Mouse (Mus musculus) limb, embryonic 15.5 days (tissue): ENCODE measurements around the gene 0610040J01Rik. TPM values are rescaled to one million over a fixed set of nuclear protein-coding genes. Genes with fewer than 3 reads are reported as not detected.
A peak's percentile ranks its signal among the peaks of the same experiment; 100 is the strongest.

Source experiments
- ATAC-seq: fragments of 200-750 bp; cut with Nextera tagmentation; 2 replicates; pipeline ENCODE4 v1.8.0; 2017; ENCODE audit warnings: low read depth, moderate TSS enrichment; ENCODE audit not compliant: insufficient number of reproducible peaks, low FRiP score, low TSS enrichment
- H3K27ac ChIP-seq: fragments of 300-500 bp; sonication (generic); 2 replicates; pipeline ENCODE4 v1.5.1; 2015; ENCODE audit warnings: moderate library complexity, mild to moderate bottlenecking, inconsistent platforms
- H3K27me3 ChIP-seq: fragments of 300-500 bp; sonication (generic); 2 replicates; pipeline ENCODE4 v1.6.1; 2015; ENCODE audit warnings: inconsistent platforms
- H3K36me3 ChIP-seq: fragments of 300-500 bp; sonication (generic); 2 replicates; pipeline ENCODE4 v1.6.1; 2015; ENCODE audit warnings: inconsistent platforms
- H3K4me1 ChIP-seq: fragments of 300-500 bp; sonication (generic); 2 replicates; pipeline ENCODE4 v1.6.1; 2015; ENCODE audit warnings: inconsistent platforms
- H3K4me2 ChIP-seq: fragments of 300-500 bp; sonication (generic); 2 replicates; pipeline ENCODE4 v1.6.1; 2015; ENCODE audit warnings: mild to moderate bottlenecking, inconsistent platforms
- H3K4me3 ChIP-seq: fragments of 300-500 bp; sonication (generic); 2 replicates; pipeline ENCODE4 v1.5.1; 2015; ENCODE audit warnings: mild to moderate bottlenecking, inconsistent platforms
- H3K9ac ChIP-seq: fragments of 300-500 bp; sonication (generic); 2 replicates; pipeline ENCODE4 v1.6.1; 2015; ENCODE audit warnings: inconsistent platforms
- H3K9me3 ChIP-seq: fragments of 300-500 bp; sonication (generic); 2 replicates; pipeline ENCODE4 v1.6.1; 2016; ENCODE audit warnings: inconsistent platforms
- WGBS: fragments of 180-500 bp; shearing (Covaris S2); methylation state at CpG from one replicate; pipeline ENCODE4 v1.1.7; 2015; 5-methylcytosine and 5-hydroxymethylcytosine counted together
- polyA plus RNA-seq: library from polyadenylated mRNA; unstranded; fragments of >200 nt; fragmentation: Nextera tagmentation; extraction: Ambion mirVana; gene quantifications from 2 replicates; pipeline ENCODE4 v1.2.1, GENCODE M21; 2015

0610040J01Rik gene
- polyA plus RNA-seq, 1 experiment from 2014 or later: 5.0 TPM

- no peaks in the 10 kb centered on the region for H3K9me3 ChIP-seq
- no peak overlapping the region for H3K27ac ChIP-seq
- H3K36me3 ChIP-seq: no peaks in the 10 kb centered on the region
- no peak overlapping the region for H3K4me2 ChIP-seq
- H3K27me3 ChIP-seq: no peaks in the 10 kb centered on the region
- no peak overlapping the region for H3K4me3 ChIP-seq
- no peak for ATAC-seq
- 72% methylated on average over 6 of the region's 6 CpGs for WGBS
- H3K4me1 ChIP-seq: peaks cover 3% of the 10 kb centered on the region
- no peak overlapping the region for H3K9ac ChIP-seq
These were observed 7.4 kb downstream of the 0610040J01Rik start for GRCm38 (mm10) chr5:63819519-63819918.

- Histone ChIP-seq H3K27me3 (no peaks in the 10 kb centered on the region), H3K9me3 (no peaks in the 10 kb centered on the region), H3K4me1 (peaks cover 3% of the 10 kb centered on the region), H3K4me3 (no peak overlapping the region), H3K36me3 (no peaks in the 10 kb centered on the region), H3K4me2 (no peak overlapping the region), H3K27ac (no peak overlapping the region), H3K9ac (no peak overlapping the region)
- ATAC-seq: no peak
- WGBS: 85% methylated on average over 5 of the region's 5 CpGs
These were observed 9.0 kb downstream of the 0610040J01Rik start for GRCm38 (mm10) chr5:63821176-63821575.

- Histone ChIP-seq H3K27ac (no peak overlapping the region), H3K9ac (no peak overlapping the region), H3K9me3 (no peaks in the 10 kb centered on the region), H3K27me3 (no peaks in the 10 kb centered on the region), H3K36me3 (no peaks in the 10 kb centered on the region), H3K4me1 (peaks cover 5% of the 10 kb centered on the region), H3K4me3 (no peak overlapping the region), H3K4me2 (no peak overlapping the region)
- WGBS: 53% methylated on average over 8 of the region's 8 CpGs
- ATAC-seq: no peak
These were observed 9.7 kb downstream of the 0610040J01Rik start for GRCm38 (mm10) chr5:63821860-63822259.

GRCm38 (mm10) chr5:63823362-63824332 lies 11.5 kb downstream of the 0610040J01Rik start:
- Histone ChIP-seq H3K4me3 (no peak overlapping the region), H3K4me2 (no peak overlapping the region), H3K27ac (no peak overlapping the region), H3K36me3 (no peaks in the 10 kb centered on the region), H3K4me1 (peaks cover 14% of the 10 kb centered on the region), H3K9me3 (no peaks in the 10 kb centered on the region), H3K27me3 (no peaks in the 10 kb centered on the region), H3K9ac (no peak overlapping the region)
- no peak for ATAC-seq
- 49% methylated on average over 10 of the region's 10 CpGs for WGBS

- H3K4me2 ChIP-seq: no peak overlapping the region
- no peaks in the 10 kb centered on the region for H3K9me3 ChIP-seq
- no peak overlapping the region for H3K4me3 ChIP-seq
- no peaks in the 10 kb centered on the region for H3K36me3 ChIP-seq
- 82% methylated on average over 8 of the region's 8 CpGs for WGBS
- H3K4me1 ChIP-seq: peaks cover 11% of the 10 kb centered on the region; the same call in 1 of the 2 replicates
- H3K27me3 ChIP-seq: no peaks in the 10 kb centered on the region
- H3K27ac ChIP-seq: no peak overlapping the region
- ATAC-seq: no peak
- H3K9ac ChIP-seq: no peak overlapping the region
These were observed 12.6 kb downstream of the 0610040J01Rik start for GRCm38 (mm10) chr5:63824599-63825350.

GRCm38 (mm10) chr5:63825881-63826280 lies 13.7 kb downstream of the 0610040J01Rik start:
- H3K9me3 ChIP-seq: no peaks in the 10 kb centered on the region
- 45% methylated on average over 5 of the region's 5 CpGs for WGBS
- H3K27ac ChIP-seq: no peak overlapping the region
- no peak overlapping the region for H3K4me2 ChIP-seq
- no peaks in the 10 kb centered on the region for H3K36me3 ChIP-seq
- peaks cover 11% of the 10 kb centered on the region; the same call in 1 of the 2 replicates for H3K4me1 ChIP-seq
- no peak overlapping the region for H3K9ac ChIP-seq
- no peaks in the 10 kb centered on the region for H3K27me3 ChIP-seq
- H3K4me3 ChIP-seq: no peak overlapping the region
- ATAC-seq: no peak

GRCm38 (mm10) chr5:63827006-63827405 lies 14.8 kb downstream of the 0610040J01Rik start:
- Histone ChIP-seq H3K4me1 (peaks cover 11% of the 10 kb centered on the region; the same call in 1 of the 2 replicates), H3K9me3 (no peaks in the 10 kb centered on the region), H3K9ac (no peak overlapping the region), H3K4me3 (no peak overlapping the region), H3K4me2 (no peak overlapping the region), H3K27ac (no peak overlapping the region), H3K36me3 (no peaks in the 10 kb centered on the region), H3K27me3 (no peaks in the 10 kb centered on the region)
- no peak for ATAC-seq
- 57% methylated on average over 6 of the region's 6 CpGs for WGBS

- H3K9me3 ChIP-seq: no peaks in the 10 kb centered on the region
- H3K4me3 ChIP-seq: no peak overlapping the region
- no peak overlapping the region for H3K27ac ChIP-seq
- no peak for ATAC-seq
- no peak overlapping the region for H3K9ac ChIP-seq
- H3K27me3 ChIP-seq: no peaks in the 10 kb centered on the region
- no peak overlapping the region for H3K4me2 ChIP-seq
- WGBS: 53% methylated on average over 5 of the region's 5 CpGs
- peaks cover 11% of the 10 kb centered on the region; the same call in 1 of the 2 replicates for H3K4me1 ChIP-seq
- no peaks in the 10 kb centered on the region for H3K36me3 ChIP-seq
These were observed 15.4 kb downstream of the 0610040J01Rik start for GRCm38 (mm10) chr5:63827415-63828053.

- H3K36me3 ChIP-seq: no peaks in the 10 kb centered on the region
- peaks cover 11% of the 10 kb centered on the region; the same call in 1 of the 2 replicates for H3K4me1 ChIP-seq
- H3K9ac ChIP-seq: no peak overlapping the region
- 0 out of 2 replicates have a peak overlapping the region, but pooled peaks have one; percentile 8 for H3K27ac ChIP-seq
- H3K4me3 ChIP-seq: no peak overlapping the region
- no peak overlapping the region for H3K4me2 ChIP-seq
- WGBS: 67% methylated on average over 10 of the region's 10 CpGs
- H3K27me3 ChIP-seq: no peaks in the 10 kb centered on the region
- no peak for ATAC-seq
- H3K9me3 ChIP-seq: no peaks in the 10 kb centered on the region
These were observed 16.4 kb downstream of the 0610040J01Rik start for GRCm38 (mm10) chr5:63828380-63829185.

- no peaks in the 10 kb centered on the region for H3K36me3 ChIP-seq
- WGBS: 72% methylated on average over 4 of the region's 4 CpGs
- no peaks in the 10 kb centered on the region for H3K9me3 ChIP-seq
- no peak overlapping the region for H3K27ac ChIP-seq
- H3K4me2 ChIP-seq: no peak overlapping the region
- H3K4me1 ChIP-seq: peaks cover 11% of the 10 kb centered on the region; the same call in 1 of the 2 replicates
- no peak for ATAC-seq
- no peak overlapping the region for H3K9ac ChIP-seq
- H3K27me3 ChIP-seq: no peaks in the 10 kb centered on the region
- no peak overlapping the region for H3K4me3 ChIP-seq
These were observed 18.9 kb downstream of the 0610040J01Rik start for GRCm38 (mm10) chr5:63831054-63831453.

- H3K36me3 ChIP-seq: no peaks in the 10 kb centered on the region
- H3K4me1 ChIP-seq: no peaks in the 10 kb centered on the region
- H3K9me3 ChIP-seq: no peaks in the 10 kb centered on the region
- H3K27me3 ChIP-seq: no peaks in the 10 kb centered on the region
- no peak overlapping the region for H3K4me3 ChIP-seq
- no peak overlapping the region for H3K4me2 ChIP-seq
- ATAC-seq: no peak
- WGBS: 53% methylated on average over 5 of the region's 5 CpGs
- no peak overlapping the region for H3K9ac ChIP-seq
- H3K27ac ChIP-seq: no peak overlapping the region
These were observed 21.8 kb downstream of the 0610040J01Rik start for GRCm38 (mm10) chr5:63833955-63834354.
